Mouse (Mus musculus): Measurements from ENCODE around the gene Hist1h3f. TPM values are rescaled to one million over a fixed set of nuclear protein-coding genes. Genes with fewer than 3 reads are reported as not detected.

Gene Hist1h3f
- total RNA-seq, 2 experiments from 2014 or later, result 46.7 to 47.0 TPM

Other genes with a start within 250 kb of the Hist1h3f start
- 10 to 100 TPM; 14.1 to 14.9 TPM for gene Zfp322a, start 174.8 kb upstream of the Hist1h3f start, total RNA-seq (2023)
- 1 to 10 TPM; 8.0 to 9.6 TPM for gene Abt1, start 120.2 kb upstream of the Hist1h3f start, total RNA-seq (2023)
- gene Btn1a1, start 78.2 kb upstream of the Hist1h3f start, total RNA-seq (2023), result not detected
- gene Btn2a2, start 55.2 kb upstream of the Hist1h3f start, total RNA-seq (2023), result not detected
- 100 to 1,000 TPM; 288 to 289 TPM for gene Hist1h4h, start 13.0 kb upstream of the Hist1h3f start, total RNA-seq (2023)
- 10 to 100 TPM; 13.0 to 16.8 TPM for gene Hist1h2af, start 10.1 kb upstream of the Hist1h3f start, total RNA-seq (2023)
- gene Hist1h3g, start 8.6 kb upstream of the Hist1h3f start, total RNA-seq (2023), result 1 to 10 TPM; 4.0 to 7.1 TPM
- gene Hist1h2bh, start 660 bp upstream of the Hist1h3f start, total RNA-seq (2023), result 1 to 10 TPM; 5.8 to 8.7 TPM
- gene Hist1h4f, start 7.6 kb downstream of the Hist1h3f start, total RNA-seq (2023), result 100 to 1,000 TPM in 1 of 2 experiments, 10 to 100 TPM in 1; 82.9 to 103 TPM
- 10 to 100 TPM; 41.3 to 48.8 TPM for gene Hist1h1d, start 9.2 kb downstream of the Hist1h3f start, total RNA-seq (2023)
- gene Hist1h3e, start 18.3 kb downstream of the Hist1h3f start, total RNA-seq (2023), result 100 to 1,000 TPM; 229 to 249 TPM
- 10 to 100 TPM; 17.9 to 24.4 TPM for gene Hist1h2ae, start 27.2 kb downstream of the Hist1h3f start, total RNA-seq (2023)
- gene Hist1h2bg, start 27.3 kb downstream of the Hist1h3f start, total RNA-seq (2023), result 100 to 1,000 TPM; 418 to 452 TPM
- 100 to 1,000 TPM; 146 to 182 TPM for gene Hist1h2bf, start 30.1 kb downstream of the Hist1h3f start, total RNA-seq (2023)
- 10 to 100 TPM; 32.0 to 39.2 TPM for gene Hist1h2ad, start 30.3 kb downstream of the Hist1h3f start, total RNA-seq (2023)
- 10 to 100 TPM; 24.7 to 26.8 TPM for gene Hist1h3d, start 31.7 kb downstream of the Hist1h3f start, total RNA-seq (2023)
- gene Hist1h4d, start 37.5 kb downstream of the Hist1h3f start, total RNA-seq (2023), result 100 to 1,000 TPM; 179 to 193 TPM
- gene Hist1h2be, start 77.1 kb downstream of the Hist1h3f start, total RNA-seq (2023), result 10 to 100 TPM; 24.2 to 27.4 TPM
- gene Hist1h1e, start 78.5 kb downstream of the Hist1h3f start, total RNA-seq (2023), result 100 to 1,000 TPM; 580 to 629 TPM
- 10 to 100 TPM; 16.6 to 18.1 TPM for gene Hist1h2ac, start 139.9 kb downstream of the Hist1h3f start, total RNA-seq (2023)
- gene Hist1h2bc, start 140.1 kb downstream of the Hist1h3f start, total RNA-seq (2023), result 10 to 100 TPM; 36.5 to 38.0 TPM
- under 1 TPM in 1 of 2 experiments, not detected in 1; 0.73 TPM for gene Hist1h1t, start 151.8 kb downstream of the Hist1h3f start, total RNA-seq (2023)
- 100 to 1,000 TPM; 164 to 221 TPM for gene Hist1h4c, start 154.4 kb downstream of the Hist1h3f start, total RNA-seq (2023)
- gene Hfe, start 166.8 kb downstream of the Hist1h3f start, total RNA-seq (2023), result 100 to 1,000 TPM; 136 to 146 TPM
- gene Hist1h1c, start 194.8 kb downstream of the Hist1h3f start, total RNA-seq (2023), result 1,000 to 10,000 TPM; 1,025 to 1,075 TPM
- 1 to 10 TPM; 5.7 to 5.9 TPM for gene Hist1h3c, start 201.6 kb downstream of the Hist1h3f start, total RNA-seq (2023)
- 10 to 100 TPM; 58.8 to 70.5 TPM for gene Hist1h2bb, start 202.7 kb downstream of the Hist1h3f start, total RNA-seq (2023)
- 10 to 100 TPM; 44.8 to 51.5 TPM for gene Hist1h2ab, start 207.1 kb downstream of the Hist1h3f start, total RNA-seq (2023)
- 10 to 100 TPM; 32.0 to 33.9 TPM for gene Hist1h3b, start 208.2 kb downstream of the Hist1h3f start, total RNA-seq (2023)
- 100 to 1,000 TPM in 1 of 2 experiments, 10 to 100 TPM in 1; 84.1 to 109 TPM for gene Hist1h4b, start 213.0 kb downstream of the Hist1h3f start, total RNA-seq (2023)
- 100 to 1,000 TPM; 158 to 172 TPM for gene Hist1h4a, start 217.2 kb downstream of the Hist1h3f start, total RNA-seq (2023)
- gene Hist1h3a, start 218.3 kb downstream of the Hist1h3f start, total RNA-seq (2023), result 100 to 1,000 TPM; 333 to 340 TPM
- 10 to 100 TPM; 34.1 to 37.9 TPM for gene Hist1h1a, start 219.6 kb downstream of the Hist1h3f start, total RNA-seq (2023)
- gene Trim38, start 225.9 kb downstream of the Hist1h3f start, total RNA-seq (2023), result not detected

All from monocyte, adult 59 days (primary cell).